Mouse (Mus musculus) heart, embryonic 11.5 days (tissue): ENCODE measurements around the gene Ush2a. TPM values are rescaled to one million over a fixed set of nuclear protein-coding genes. Genes with fewer than 3 reads are reported as not detected.

ENCODE experiments used
- ATAC-seq: fragments of 200-750 bp; cut with Nextera tagmentation; replicated peaks from 2 replicates; pipeline ENCODE4 v1.8.0; 2017; ENCODE audit warnings: moderate library complexity; ENCODE audit not compliant: insufficient number of reproducible peaks, low FRiP score, low TSS enrichment
- H3K27ac ChIP-seq: fragments of 300-500 bp; sonication (generic); 2 replicates; pipeline ENCODE4 v1.5.1; 2014; ENCODE audit warnings: mild to moderate bottlenecking, low read depth, low read length
- H3K27me3 ChIP-seq: fragments of 300-500 bp; sonication (generic); 2 replicates; pipeline ENCODE4 v1.6.1; 2014; ENCODE audit warnings: mild to moderate bottlenecking, low read length, mixed read lengths; ENCODE audit not compliant: control insufficient read depth, insufficient read depth
- H3K36me3 ChIP-seq: fragments of 300-500 bp; sonication (generic); 2 replicates; pipeline ENCODE4 v1.6.1; 2014; ENCODE audit warnings: mild to moderate bottlenecking, low read length, moderate library complexity, mixed read lengths; ENCODE audit not compliant: control insufficient read depth, insufficient read depth
- H3K4me1 ChIP-seq: fragments of 300-500 bp; sonication (generic); 2 replicates; pipeline ENCODE4 v1.6.1; 2014; ENCODE audit warnings: low read length; ENCODE audit not compliant: control insufficient read depth, insufficient read depth
- H3K4me2 ChIP-seq: fragments of 300-500 bp; sonication (generic); 2 replicates; pipeline ENCODE4 v1.6.1; 2014; ENCODE audit warnings: mild to moderate bottlenecking, moderate library complexity
- H3K4me3 ChIP-seq: fragments of 300-500 bp; sonication (generic); 2 replicates; pipeline ENCODE4 v1.5.1; 2014; ENCODE audit warnings: low read depth, low read length
- H3K9ac ChIP-seq: fragments of 300-500 bp; sonication (generic); 2 replicates; pipeline ENCODE4 v1.6.1; 2014; ENCODE audit warnings: mild to moderate bottlenecking, low read depth, low read length, moderate library complexity
- H3K9me3 ChIP-seq: fragments of 300-500 bp; sonication (generic); replicated peaks from 2 replicates; pipeline ENCODE4 v1.6.1; 2016; ENCODE audit warnings: low read length; ENCODE audit not compliant: control insufficient read depth
- WGBS: fragments of 180-500 bp; shearing (Covaris S2); extraction: QIAGEN DNeasy Blood & Tissue Kit; methylation state at CpG from one replicate; pipeline ENCODE4 v1.1.7; 2014; ENCODE audit not compliant: insufficient replicate concordance; 5-methylcytosine and 5-hydroxymethylcytosine counted together
- polyA plus RNA-seq: library from polyadenylated mRNA; unstranded; fragments of >200 nt; fragmentation: Nextera tagmentation; extraction: Ambion mirVana; gene quantifications from 2 replicates; pipeline ENCODE4 v1.2.1, GENCODE M21; 2014

The Ush2a gene
- polyA plus RNA-seq, 1 experiment from 2014 or later = 0.03 TPM

DNA sequence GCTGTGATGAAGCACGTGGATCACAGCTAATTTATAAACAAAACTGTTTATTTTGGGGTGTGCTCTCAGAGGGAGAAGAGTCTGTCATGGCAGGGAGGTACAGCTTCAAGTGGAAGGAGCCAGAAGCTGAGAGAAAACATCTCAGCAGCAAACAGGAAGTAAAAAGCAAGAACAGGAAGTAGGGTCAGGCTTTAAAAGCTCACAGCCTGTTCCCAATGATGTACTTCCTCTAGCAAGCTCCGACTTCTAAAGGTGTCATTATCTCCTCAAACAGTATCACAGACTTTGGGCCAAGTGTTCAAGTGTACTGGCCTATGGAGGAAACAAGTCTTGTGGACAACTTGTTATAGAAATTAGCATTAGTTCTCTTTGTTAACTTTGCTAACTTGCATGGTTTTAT is 85.9 kb downstream of the Ush2a start:
- ATAC-seq = no peak
- Histone ChIP-seq H3K4me2 (no peak overlapping the region), H3K9ac (no peak overlapping the region), H3K9me3 (no peaks in the 10 kb centered on the region), H3K36me3 (no peaks in the 10 kb centered on the region), H3K4me3 (no peak overlapping the region), H3K4me1 (no peaks in the 10 kb centered on the region), H3K27ac (no peak overlapping the region), H3K27me3 (no peaks in the 10 kb centered on the region)
- WGBS = 55% methylated on average over 2 of the region's 2 CpGs

DNA sequence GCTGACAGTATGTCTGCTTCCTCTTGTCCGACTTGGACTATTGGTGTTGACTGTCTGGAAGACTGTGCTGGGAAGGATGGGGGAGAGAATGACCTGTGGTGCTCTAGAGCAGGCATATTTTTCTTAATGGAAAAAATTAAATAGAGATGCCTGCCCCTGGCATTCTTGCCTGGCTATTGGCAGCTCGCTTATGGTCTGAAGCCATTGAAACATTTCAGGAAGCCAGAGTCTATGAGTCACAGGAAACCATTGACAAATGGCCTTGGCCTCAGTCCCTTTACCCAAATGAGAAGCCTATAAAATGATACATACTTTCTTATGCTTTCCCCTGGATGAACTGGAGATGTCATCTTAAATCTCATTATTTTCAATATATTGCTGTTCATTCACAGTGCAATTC is 92.9 kb downstream of the Ush2a start:
- Histone ChIP-seq H3K9ac (no peak overlapping the region), H3K36me3 (no peaks in the 10 kb centered on the region), H3K27ac (no peak overlapping the region), H3K4me1 (no peaks in the 10 kb centered on the region), H3K27me3 (no peaks in the 10 kb centered on the region), H3K4me2 (no peak overlapping the region), H3K9me3 (no peaks in the 10 kb centered on the region), H3K4me3 (no peak overlapping the region)
- WGBS = 76% methylated on average over 2 of the region's 2 CpGs
- no peak for ATAC-seq

GRCm38 (mm10) chr1:188363548-188363947 is 101.7 kb downstream of the Ush2a start:
- Histone ChIP-seq H3K9me3 (no peaks in the 10 kb centered on the region), H3K27me3 (no peaks in the 10 kb centered on the region), H3K4me3 (no peak overlapping the region), H3K9ac (no peak overlapping the region), H3K27ac (no peak overlapping the region), H3K4me1 (no peaks in the 10 kb centered on the region), H3K4me2 (no peak overlapping the region), H3K36me3 (no peaks in the 10 kb centered on the region)
- no peak for ATAC-seq
- 73% methylated on average over 3 of the region's 3 CpGs for WGBS

DNA sequence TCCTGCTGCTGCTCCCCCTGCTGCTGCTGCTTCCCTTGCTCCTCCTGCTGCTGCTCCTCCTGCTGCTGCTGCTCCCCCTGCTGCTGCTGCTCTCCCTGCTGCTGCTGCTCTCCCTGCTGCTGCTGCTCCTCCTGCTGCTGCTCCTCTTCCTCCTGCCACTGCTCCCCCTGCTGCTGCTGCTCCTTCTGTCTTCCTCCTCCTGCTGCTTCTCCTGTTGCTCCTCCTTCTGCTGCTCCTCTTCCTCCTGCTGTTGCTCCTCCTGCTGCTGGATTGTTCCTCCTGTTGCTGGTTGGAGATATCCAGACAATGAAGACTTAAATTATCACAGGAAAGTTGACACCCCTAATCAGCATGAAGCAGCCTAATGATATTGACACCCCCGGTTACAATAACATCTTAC is 123.4 kb downstream of the Ush2a start:
- H3K4me3 ChIP-seq = no peak overlapping the region
- peaks cover 10% of the 10 kb centered on the region for H3K4me1 ChIP-seq
- H3K36me3 ChIP-seq = no peaks in the 10 kb centered on the region
- no peaks in the 10 kb centered on the region for H3K27me3 ChIP-seq
- WGBS = 48% methylated on average over 1 of the region's 1 CpGs
- no peak for ATAC-seq
- no peak overlapping the region for H3K4me2 ChIP-seq
- H3K9me3 ChIP-seq = no peaks in the 10 kb centered on the region
- 0 out of 2 replicates have a peak overlapping the region, but pooled peaks have one; percentile 12 for H3K27ac ChIP-seq
- no peak overlapping the region for H3K9ac ChIP-seq

- Histone ChIP-seq H3K36me3 (no peaks in the 10 kb centered on the region), H3K9ac (no peak overlapping the region), H3K9me3 (no peaks in the 10 kb centered on the region), H3K27me3 (no peaks in the 10 kb centered on the region), H3K27ac (0 out of 2 replicates have a peak overlapping the region, but pooled peaks have one; percentile 3), H3K4me2 (no peak overlapping the region), H3K4me3 (no peak overlapping the region), H3K4me1 (peaks cover 10% of the 10 kb centered on the region)
- ATAC-seq = 0 out of 2 replicates have a peak, but pooled peaks have one; percentile 46
- 15% methylated on average over 7 of the region's 7 CpGs for WGBS
Measured at GRCm38 (mm10) chr1:188385733-188386261, 124.0 kb downstream of the Ush2a start.

GRCm38 (mm10) chr1:188387321-188387720 is 125.5 kb downstream of the Ush2a start:
- no peak overlapping the region for H3K27ac ChIP-seq
- no peak for ATAC-seq
- no peaks in the 10 kb centered on the region for H3K36me3 ChIP-seq
- H3K9me3 ChIP-seq = no peaks in the 10 kb centered on the region
- H3K9ac ChIP-seq = no peak overlapping the region
- no peak overlapping the region for H3K4me2 ChIP-seq
- no peaks in the 10 kb centered on the region for H3K27me3 ChIP-seq
- peaks cover 10% of the 10 kb centered on the region for H3K4me1 ChIP-seq
- 76% methylated on average over 3 of the region's 3 CpGs for WGBS
- H3K4me3 ChIP-seq = no peak overlapping the region

DNA sequence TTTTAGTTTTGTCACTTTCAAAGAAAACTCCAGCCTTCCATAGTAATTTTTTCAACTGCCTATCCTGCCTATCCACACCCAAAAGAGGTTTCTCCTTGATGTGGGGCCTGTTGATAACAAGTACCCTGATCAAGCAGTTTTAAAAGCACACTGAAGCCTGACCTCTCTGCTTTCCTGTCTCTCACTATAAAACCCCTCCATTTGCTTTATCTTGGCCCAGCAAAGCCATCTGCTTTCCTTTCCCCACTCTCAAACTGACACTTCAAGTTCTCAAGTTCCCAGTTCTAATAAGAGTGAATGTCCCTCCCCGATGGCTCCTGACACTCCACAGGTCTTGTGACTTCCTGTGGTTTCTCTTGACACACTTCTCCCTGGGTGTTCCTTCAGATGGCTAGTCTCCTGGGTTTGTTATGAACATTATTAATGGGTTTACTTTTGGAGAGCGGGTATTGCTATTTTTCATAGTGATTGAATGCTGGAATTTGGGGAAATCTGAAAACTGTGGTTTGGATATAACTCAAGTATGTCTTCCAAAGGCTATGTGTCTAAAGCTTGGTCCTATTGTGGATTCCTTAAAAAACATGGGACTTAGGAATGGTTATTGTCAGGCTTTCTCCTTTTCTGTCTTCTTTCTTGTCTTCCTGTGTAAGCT is 126.1 kb downstream of the Ush2a start:
- Histone ChIP-seq H3K4me3 (no peak overlapping the region), H3K4me2 (no peak overlapping the region), H3K9me3 (no peaks in the 10 kb centered on the region), H3K9ac (no peak overlapping the region), H3K36me3 (no peaks in the 10 kb centered on the region), H3K27me3 (no peaks in the 10 kb centered on the region), H3K27ac (no peak overlapping the region), H3K4me1 (peaks cover 10% of the 10 kb centered on the region)
- ATAC-seq = no peak
- 31% methylated on average over 2 of the region's 2 CpGs for WGBS

- Histone ChIP-seq H3K9ac (no peak overlapping the region), H3K36me3 (no peaks in the 10 kb centered on the region), H3K9me3 (no peaks in the 10 kb centered on the region), H3K27ac (no peak overlapping the region), H3K27me3 (no peaks in the 10 kb centered on the region), H3K4me3 (no peak overlapping the region), H3K4me2 (no peak overlapping the region), H3K4me1 (peaks cover 10% of the 10 kb centered on the region)
- WGBS = 44% methylated on average over 6 of the region's 6 CpGs
- no peak for ATAC-seq
Measured at GRCm38 (mm10) chr1:188390080-188390479, 128.3 kb downstream of the Ush2a start.

DNA sequence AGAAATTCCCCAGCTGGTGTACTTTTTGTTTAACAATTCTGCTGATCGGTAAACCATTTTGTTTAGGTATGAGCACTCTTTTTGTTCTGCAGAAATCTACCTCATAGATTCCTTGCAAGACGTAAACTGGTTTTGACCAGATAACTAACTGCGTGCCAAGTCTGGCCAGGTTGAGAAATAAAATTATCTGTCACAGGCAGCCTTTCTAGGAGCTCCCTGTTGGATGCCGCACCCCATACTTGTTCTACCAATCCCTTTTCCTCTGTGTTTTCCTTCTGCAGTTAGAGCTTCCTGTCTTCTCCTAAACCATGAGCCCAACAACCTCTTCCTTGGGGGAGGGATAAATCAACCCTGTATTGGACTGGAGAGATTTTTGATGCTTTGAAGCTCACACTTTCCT is 145.4 kb downstream of the Ush2a start:
- H3K4me1 ChIP-seq = no peaks in the 10 kb centered on the region
- no peak overlapping the region for H3K9ac ChIP-seq
- no peak for ATAC-seq
- H3K9me3 ChIP-seq = no peaks in the 10 kb centered on the region
- no peaks in the 10 kb centered on the region for H3K36me3 ChIP-seq
- no peaks in the 10 kb centered on the region for H3K27me3 ChIP-seq
- H3K4me3 ChIP-seq = no peak overlapping the region
- H3K4me2 ChIP-seq = no peak overlapping the region
- WGBS = 84% methylated on average over 4 of the region's 4 CpGs
- H3K27ac ChIP-seq = no peak overlapping the region
